Mouse (Mus musculus) common myeloid progenitor, adult 5-6 weeks (primary cell): ENCODE results near the gene Spcs2. TPM values are rescaled to one million over a fixed set of nuclear protein-coding genes. Genes with fewer than 3 reads are reported as not detected.
"Not testable (repeated sequence)": the region's sequence is repeated elsewhere in the genome, so short reads cannot be mapped to it uniquely, and the experiment has no call there.

ENCODE experiments used
- ATAC-seq: replicated peaks from 2 replicates; pipeline ENCODE4 v1.8.0; 2016; ENCODE audit warnings: low read depth, mild to moderate bottlenecking, moderate TSS enrichment, inconsistent platforms; ENCODE audit not compliant: poor library complexity, severe bottlenecking
- total RNA-seq: library from RNA; stranded (forward); fragments of 200-1000, 187-1606 nt; gene quantifications from 2 replicates; pipeline ENCODE4 v1.2.3, GENCODE M21; 2017

Gene Spcs2
- total RNA-seq, 1 experiment from 2014 or later, result 169 TPM

DNA sequence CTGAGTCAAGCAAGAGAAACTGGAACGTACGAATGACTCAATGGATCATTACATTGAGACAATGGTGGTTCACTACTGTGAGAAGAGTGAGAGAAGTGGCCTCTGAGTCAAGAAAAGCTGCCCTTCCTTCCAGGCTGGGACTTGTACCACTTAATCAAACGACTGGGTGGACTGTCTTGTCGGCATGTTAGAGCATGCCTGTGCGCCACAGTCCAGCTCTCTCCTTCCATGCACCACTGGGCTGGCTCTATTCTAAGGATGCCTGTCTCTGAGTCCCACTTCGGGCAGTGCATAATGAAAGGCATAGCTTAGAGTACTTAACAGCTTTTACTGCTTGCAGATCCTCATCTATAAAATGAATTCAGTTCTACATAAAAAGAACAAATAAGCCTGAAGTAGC, 37.2 kb downstream of the Spcs2 start:
- no peak for ATAC-seq

DNA sequence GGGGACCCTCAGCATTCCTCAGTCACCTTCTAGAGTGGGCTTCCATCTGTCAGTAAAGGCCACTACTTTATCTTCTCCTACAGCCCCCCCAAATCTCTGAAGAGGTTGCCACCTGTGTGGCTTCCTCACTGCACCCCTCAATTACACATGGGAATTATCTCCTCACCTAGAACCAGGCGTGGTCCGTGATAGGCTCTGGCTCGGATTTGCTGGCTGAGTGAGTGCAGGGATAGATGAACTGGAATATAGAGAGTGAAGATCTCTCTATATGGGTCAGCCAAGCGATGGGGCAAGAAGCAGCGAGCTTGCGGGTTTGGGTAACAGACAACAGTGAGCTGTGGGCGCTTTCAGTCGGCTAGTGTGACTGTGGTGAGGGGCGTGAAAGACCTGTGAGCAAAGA, 37.8 kb downstream of the Spcs2 start:
- no peak for ATAC-seq

DNA sequence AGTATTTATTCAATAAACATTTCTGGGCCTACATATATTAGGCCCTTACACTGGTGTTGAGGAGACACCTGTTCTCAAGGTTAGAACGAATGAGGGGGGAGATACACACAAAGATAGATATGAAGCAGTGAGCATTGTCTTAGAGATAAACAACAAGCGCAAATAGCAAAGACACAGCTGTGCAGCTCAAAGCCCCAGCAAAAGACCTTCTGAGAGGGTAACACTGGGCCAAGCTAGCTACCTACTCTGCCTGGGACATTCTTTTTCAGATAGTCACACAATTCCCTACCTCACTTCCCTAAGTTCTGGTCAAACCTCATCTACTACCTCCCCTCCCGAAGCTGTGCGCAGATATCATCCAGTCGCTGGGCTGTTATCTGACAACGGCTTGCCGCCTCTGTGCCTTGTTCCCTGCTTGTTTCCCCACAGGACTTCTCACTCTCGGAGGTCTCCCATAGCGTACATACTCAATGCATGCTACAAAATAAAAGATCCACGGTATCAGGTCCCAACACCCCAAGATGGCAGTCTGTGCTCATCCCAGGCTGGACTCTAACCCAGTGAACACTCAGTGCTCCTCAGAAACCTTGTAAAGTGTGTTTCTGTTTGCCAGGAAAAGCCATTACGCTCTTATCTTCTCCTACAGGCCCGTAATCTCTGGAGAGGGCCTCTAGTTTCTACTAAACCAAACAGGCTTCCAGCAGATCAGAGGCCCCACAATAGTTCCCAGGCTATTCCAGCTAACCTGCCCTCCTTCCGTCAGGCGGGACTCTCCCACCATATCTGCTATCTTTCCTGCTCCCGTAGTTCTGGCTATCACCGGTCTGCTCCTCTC, 38.4 kb downstream of the Spcs2 start:
- no peak for ATAC-seq

DNA sequence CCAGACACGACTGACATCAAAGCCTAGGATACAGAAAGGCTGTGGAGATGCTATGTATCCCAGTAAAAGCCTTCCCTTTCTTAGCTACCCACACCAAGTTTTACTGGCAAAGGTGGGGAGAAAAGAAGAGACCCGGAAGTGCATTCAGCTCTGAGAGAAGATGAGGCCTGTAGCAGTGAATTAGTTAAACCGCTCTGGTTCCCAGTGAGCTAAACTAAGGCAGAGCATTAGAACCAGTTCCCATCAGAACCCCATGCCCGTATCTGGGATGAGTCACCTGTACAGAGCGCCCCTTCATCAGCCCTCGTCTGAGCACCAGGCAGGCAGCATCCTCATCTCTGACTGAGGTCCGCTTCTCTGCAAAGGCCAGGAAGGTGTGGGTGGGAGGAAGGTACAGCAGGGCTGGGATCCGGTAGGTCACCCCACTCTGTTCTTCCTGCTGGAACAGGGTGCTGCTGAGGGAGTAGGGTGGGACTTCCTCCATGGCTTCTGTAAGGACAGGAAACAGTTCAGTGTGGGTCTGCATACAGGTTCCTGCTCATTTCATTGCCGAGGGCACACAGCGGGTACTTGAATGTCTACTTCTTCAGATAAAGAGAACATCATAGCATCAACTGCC, 40.1 kb downstream of the Spcs2 start:
- no peak for ATAC-seq

DNA sequence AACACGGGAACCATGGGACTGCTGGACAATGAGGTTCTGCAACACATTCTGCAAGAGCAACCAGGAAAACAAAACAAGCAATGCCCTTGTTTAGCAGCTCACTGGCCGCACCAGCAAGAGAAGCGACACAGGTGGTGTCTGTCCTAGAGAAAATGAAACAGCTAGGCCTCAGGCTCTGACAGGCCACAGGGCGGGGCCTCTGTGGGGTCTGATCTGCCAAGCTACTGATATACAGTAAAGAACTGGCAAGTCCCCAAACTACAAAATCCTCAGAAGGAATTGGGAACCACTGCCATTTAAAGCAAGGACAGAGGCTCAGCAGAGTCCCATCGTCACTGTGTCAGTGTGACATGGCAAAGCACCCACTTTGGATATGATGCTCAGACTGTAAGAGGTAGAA, 40.8 kb downstream of the Spcs2 start:
- no peak for ATAC-seq

DNA sequence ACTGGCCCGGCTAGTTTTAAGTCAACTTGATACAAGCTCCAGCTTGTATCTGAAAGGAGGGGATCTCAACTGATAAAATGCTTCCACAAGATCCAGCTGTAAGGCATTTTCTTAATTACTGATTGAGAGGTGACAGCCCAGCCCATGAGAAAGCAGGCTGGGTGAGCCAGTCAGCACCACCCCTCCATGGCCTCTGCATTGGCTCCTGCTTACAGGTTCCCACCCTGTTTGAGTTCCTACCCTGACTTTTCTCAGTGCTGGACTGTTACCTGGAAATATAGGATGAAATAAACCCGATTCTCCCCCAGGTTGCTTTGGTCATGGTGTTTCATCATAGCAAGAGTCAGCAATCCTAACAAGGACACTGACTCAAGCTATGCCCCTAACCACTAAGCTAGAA, 41.3 kb downstream of the Spcs2 start:
- ATAC-seq, result no peak

DNA sequence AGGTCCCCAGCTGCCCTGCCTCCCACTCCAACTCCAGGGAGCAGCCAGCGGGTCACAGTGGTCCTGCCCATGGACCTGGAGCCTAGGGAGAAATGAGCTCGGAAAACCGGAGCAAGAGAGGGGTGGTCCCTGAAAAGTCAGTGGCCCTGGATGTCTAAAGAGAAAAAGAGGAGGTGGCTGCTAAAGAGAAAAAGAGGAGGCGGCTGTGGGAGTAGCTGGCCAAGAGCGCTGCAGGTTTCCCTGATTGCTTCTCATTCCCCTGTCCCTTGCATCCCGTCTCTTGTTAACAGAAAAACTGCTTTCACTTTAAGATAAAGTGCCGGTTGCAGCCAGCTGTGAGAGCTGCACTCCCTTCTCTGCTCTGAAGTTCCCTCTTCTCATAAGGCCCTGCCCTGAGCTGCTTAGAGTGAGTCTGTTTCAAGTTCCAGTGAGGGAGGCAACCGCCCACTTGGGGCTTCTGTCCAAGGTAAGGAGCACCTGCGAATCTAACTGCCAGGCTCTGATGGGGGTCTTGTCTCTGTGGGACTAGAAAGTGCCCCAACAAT, 45.0 kb downstream of the Spcs2 start:
- not testable (repeated sequence) for ATAC-seq

DNA sequence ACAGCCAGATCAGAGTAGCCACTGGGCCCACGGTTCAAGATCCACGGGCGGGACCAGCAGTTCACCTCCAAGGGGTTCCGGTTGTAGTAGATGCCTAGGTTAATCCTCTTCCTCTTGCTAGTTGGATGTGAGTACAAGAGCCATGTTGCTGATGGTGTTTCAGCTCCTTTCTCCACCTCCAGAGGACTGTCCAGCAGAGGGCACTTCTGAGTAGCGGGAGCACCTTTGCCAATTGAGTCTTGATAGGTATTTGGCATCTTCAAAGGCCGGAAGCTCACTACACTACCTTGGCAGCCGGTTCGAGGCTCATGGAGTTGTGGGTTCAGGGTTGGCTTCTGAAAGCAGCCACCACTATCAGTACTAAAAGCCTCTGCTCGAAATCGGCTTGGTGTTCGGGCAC, 49.9 kb downstream of the Spcs2 start:
- 0 out of 2 replicates have a peak, but pooled peaks have one; percentile 52 for ATAC-seq

DNA sequence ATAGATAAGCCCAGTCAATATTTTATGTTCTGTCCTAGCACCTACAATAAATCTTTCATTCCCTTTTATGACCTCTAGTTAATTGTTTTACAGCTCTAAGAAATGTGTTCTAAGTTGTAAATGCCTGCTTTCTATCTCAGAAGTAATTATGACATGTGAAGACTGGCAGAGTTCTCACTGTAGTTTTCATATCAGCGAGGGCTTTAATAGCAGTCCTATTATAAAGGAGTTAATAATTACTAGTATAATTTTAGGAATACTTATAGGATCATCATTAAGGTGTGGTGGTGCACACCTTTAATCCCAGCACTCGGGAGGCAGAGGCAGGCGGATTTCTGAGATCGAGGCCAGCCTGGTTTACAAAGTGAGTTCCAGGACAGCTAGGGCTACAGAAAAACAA, 51.6 kb downstream of the Spcs2 start:
- ATAC-seq, result no peak

DNA sequence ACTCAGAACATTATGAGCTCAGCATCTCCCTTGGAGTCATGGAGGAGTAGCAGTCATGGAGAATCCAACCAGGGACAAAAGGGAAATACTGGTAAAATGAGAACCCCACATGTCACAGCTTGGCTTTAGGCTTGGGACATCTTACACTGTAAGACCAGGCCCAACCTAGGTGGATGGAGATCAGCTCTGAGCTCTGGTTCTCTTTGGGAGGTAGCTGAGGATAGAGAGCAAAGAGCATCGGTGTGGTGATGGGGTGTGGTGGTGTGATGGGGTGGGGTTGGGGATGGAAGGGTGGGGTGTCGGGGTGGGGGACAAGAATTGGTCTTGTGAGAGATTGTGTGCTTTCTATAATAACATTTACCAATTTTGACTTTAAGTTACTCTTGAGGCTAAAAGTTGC, 52.4 kb downstream of the Spcs2 start:
- no peak for ATAC-seq

DNA sequence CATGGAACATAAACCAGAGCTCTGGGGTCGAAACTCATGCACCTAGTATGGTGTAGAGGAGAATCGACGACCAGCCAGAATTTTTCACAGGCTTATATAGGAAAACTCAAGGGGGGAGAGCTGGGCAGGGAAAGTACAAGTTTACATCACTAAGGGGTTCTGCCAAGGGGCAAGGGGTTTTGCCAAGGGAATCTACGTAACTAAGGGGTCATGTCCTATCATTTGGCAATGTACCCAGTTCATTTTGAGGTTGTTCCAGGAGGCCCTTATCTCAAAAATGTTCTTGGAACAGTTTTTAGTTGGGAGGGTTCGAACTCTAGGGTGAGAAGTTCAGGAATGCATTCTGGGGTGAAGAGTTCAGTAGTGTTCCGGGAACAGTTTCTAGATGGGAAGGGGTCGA, 56.2 kb downstream of the Spcs2 start:
- not testable (repeated sequence) for ATAC-seq

DNA sequence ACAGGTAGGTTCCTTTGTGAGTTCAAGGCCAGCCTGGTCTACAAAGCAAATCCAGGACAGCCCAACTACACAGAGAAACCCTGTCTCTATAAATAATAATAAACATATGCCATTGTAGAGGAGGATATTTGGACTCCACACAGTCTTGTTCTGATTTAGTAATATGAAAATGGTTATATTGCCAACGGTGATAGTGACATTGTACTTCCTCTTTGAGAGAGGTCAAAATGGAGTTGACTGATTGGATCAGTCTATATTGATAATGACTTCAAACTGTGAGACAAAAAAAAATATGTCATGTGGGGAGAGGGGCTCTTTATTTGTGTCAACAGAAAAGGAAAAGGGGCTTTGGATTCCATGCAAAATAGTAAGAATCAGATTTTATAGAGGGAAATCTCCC, 57.9 kb downstream of the Spcs2 start:
- no peak for ATAC-seq

DNA sequence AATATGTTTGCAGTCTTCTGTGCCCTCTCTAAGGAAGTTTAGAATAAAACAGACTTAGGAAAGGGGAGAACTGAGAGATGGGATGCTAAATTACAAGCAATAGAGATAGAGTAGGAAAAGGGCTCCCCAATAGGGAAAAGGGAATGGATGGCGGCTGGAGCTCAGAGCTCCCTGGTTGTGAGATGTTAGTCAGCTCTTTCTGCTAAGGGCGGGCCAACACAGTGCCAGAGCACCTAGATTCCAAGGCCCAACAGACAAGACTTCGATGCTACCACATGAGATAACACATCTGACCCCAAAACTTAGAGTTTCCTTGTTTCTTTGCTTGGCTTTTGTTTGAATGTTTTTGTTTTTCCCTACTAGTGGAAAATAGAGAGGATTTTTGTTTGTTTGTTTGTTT, 59.2 kb downstream of the Spcs2 start:
- not testable (repeated sequence) for ATAC-seq

DNA sequence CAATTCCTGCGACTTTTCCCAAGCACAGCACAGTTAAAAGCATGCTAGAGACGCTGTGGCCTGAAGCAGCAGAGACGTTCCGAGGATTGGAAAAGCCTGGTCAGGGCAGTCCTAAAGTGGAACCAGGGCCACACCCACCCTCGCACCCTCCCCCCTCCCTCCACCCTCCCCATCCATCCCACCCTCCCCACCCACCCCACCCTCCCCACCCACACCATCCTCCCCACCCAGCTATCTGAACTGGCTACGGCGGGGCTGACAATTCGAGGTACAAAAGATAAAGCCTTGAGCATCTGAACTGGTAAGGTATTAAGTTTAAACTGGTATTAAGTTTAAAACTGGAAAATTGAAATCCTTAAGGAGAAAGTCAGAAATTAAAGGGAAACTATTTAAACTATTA, 59.7 kb downstream of the Spcs2 start:
- no peak for ATAC-seq

DNA sequence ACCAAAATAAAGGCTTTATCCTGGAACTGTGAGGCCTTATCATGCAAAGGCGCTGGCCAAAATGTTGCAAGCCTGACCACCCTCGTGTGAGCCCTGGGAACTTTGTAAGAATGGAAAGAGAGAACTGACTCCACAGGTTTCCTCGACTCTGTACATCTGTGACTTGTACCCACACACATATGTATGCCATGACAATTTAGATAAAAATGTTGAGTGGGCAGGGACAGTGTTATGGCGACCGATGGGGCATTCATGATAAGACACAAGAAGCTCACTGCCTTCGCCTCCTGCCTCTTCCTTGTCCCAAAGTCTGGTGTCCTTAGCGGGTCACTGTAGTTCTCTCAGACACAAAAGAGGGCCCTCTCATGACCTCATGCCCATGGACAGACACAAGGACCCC, 64.1 kb downstream of the Spcs2 start:
- no peak for ATAC-seq

DNA sequence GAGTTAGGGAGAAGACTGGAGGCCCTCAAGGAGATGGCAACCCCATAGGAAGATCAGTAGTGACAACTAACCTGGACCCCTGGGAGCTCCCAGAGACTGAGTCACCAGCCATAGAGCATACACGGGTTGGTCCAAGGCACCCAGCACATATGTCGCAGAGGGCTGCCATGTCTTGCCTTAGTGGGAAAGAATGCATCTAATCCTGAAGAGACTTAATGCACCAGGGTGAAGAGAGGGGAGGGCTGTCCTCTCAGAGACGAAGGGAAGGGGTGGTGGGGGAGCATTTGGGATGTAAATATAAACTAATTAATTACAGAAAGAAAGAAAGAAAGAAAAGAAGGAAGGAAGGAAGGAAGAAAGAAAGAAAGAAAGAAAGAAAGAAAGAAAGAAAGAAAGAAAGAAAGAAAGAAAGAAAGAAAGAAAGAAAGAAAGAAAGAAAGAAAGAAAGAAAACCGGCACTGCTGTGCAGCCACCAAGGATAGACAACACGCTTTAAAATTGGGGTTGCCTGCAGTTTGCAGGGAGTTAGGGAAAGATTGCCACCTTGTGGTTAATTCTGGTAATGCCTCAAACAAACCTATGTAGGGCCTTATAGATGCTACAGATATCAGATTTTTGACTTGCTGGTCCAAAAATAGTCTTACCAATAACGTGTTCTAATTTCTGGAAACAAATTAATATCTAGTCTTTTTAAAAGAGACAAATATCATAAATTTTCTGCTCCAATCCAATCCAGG, 65.2 kb downstream of the Spcs2 start:
- ATAC-seq, result peak; percentile 78

DNA sequence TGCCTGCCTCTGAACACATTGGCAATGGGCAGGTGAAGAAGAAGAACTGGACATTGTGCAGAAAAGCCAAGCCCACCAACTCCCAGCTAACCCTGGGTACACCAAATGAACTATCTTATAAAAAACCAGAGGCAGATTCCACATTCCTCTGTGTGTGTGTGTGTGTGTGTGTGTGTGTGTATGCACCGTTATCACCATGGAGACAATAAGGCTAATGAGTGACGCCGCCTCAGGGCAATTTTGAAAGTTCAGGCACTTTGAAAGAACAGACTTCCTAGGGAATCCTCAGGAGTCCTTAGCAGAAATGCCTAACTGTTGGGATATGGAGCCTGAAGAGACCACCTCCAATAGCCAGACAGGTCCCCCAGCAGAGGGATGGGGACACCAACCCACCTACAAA, 66.0 kb downstream of the Spcs2 start:
- no peak for ATAC-seq

DNA sequence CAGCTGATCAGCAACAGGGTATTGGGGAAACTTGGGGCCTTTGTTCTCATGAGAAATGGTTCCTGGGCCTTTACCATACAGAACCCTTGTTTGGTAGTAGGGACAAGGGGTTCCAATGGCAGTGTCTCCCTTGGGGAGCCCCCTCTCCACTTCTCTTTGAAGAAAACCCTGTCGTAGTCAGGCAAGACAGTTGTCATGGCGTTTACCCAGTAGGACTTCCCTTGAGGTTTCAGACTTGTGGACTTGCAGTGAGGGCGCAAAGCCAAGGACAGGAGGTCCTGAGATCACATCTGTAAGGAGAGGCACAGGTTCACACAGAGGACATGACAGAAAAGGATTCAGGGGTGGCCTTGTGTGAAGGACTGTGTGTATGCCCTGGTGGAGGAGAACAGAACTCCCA, 66.8 kb downstream of the Spcs2 start:
- ATAC-seq, result no peak

DNA sequence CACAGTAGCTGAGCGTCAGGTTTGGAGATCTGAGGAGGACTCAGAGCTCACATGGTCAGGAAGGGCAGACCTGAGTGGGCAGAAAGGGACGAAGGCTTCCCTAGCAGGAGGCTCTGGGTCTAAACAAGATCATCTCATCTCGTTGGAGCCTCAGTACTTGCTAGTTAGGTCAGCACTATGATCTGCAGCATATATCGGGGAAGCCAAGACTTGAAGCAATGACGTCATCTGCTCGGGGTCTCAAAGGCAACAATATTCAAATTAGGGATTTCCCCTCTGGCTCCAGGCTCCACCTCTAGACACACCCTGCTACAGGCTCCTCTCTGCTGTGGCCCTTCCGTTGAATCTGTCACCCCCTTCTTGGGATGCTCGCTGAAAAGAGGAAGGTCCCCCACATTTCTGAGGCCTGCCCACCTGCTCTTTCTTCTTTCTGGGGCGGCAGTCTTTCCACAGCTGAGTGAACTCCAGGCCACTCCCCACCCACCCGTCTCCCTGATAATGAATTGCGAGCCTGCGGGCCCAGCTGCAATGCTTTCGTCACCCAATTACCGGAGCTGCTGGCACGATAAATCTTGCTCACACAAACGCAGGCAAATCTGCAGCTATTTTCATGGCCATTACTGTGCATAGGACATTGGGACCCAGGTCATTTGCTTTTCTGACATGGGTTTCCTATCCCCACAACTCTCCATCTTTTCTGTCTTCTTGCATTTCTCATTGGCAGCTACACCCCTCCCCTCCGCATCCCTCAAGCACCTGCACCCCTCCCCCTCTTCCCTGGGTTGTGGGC, 67.9 kb downstream of the Spcs2 start:
- peak; percentile 75 for ATAC-seq

DNA sequence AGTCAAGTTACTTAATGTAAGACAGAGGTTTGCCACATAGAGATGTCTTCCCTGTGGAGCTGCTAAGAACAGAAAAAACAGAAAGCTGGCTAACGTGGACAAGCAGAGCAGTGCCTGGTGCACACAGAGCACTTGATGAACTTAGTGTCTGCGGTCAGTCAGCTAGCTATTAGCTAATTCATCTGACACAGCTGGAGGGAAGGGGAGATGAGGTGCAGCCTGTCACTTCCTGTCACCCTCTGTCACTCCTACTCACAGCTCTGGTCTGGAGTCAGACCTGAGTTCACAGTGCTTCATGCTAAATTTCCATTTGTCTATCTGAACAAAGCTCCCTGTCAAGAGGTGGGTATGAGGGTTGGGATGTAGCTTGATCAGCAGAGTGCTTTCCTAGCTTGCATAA, 69.2 kb downstream of the Spcs2 start:
- no peak for ATAC-seq
